Mouse (Mus musculus): Measurements from ENCODE around the gene Adat2.

- no peak for TF ChIP-seq CTCF (IDR thresholded peaks at IDR 0.05; ENCODE audit: low read depth, low read length)
- no peak for TF ChIP-seq GATA1 (IDR thresholded peaks at IDR 0.05; ENCODE audit: borderline replicate concordance, low read length)
- TF ChIP-seq GATA2 (IDR thresholded peaks at IDR 0.05; ENCODE audit: borderline replicate concordance, low read depth, low read length), result no peak
Observed at GRCm38 (mm10) chr10:13554316-13554715, 1.6 kb downstream of the Adat2 start.

All from G1E (cell line).